Mouse (Mus musculus) hindbrain, postnatal 0 days (tissue): ENCODE data around the gene Txndc17. TPM values are rescaled to one million over a fixed set of nuclear protein-coding genes. Genes with fewer than 3 reads are reported as not detected.

Experiments
- ATAC-seq: fragments of 200-750 bp; cut with Nextera tagmentation; 2 replicates; pipeline ENCODE4 v1.8.0; 2017; ENCODE audit warnings: mild to moderate bottlenecking, moderate TSS enrichment, moderate library complexity
- DNase-seq: peaks from one replicate; pipeline ENCODE4 v3.0.0-alpha.2; 2015; ENCODE audit warnings: low spot score
- H3K27ac ChIP-seq: fragments of 300-500 bp; sonication (generic); 2 replicates; pipeline ENCODE4 v1.5.1; 2014; ENCODE audit warnings: mild to moderate bottlenecking
- H3K27me3 ChIP-seq: fragments of 300-500 bp; sonication (generic); 2 replicates; pipeline ENCODE4 v1.6.1; 2014; ENCODE audit warnings: low read length, mixed read lengths; ENCODE audit not compliant: insufficient read depth
- H3K36me3 ChIP-seq: fragments of 300-500 bp; sonication (generic); 2 replicates; pipeline ENCODE4 v1.6.1; 2014; ENCODE audit warnings: low read length, mixed read lengths; ENCODE audit not compliant: insufficient read depth
- H3K4me1 ChIP-seq: fragments of 300-500 bp; sonication (generic); 2 replicates; pipeline ENCODE4 v1.6.1; 2014; ENCODE audit warnings: antibody characterized with exemption, low read length, mixed read lengths; ENCODE audit not compliant: insufficient read depth
- H3K4me2 ChIP-seq: fragments of 300-500 bp; sonication (generic); 2 replicates; pipeline ENCODE4 v1.6.1; 2014; ENCODE audit warnings: low read depth, mild to moderate bottlenecking, low read length, moderate library complexity, mixed read lengths
- H3K4me3 ChIP-seq: fragments of 300-500 bp; sonication (generic); 2 replicates; pipeline ENCODE4 v1.5.1; 2014; ENCODE audit warnings: low read length
- H3K9ac ChIP-seq: fragments of 300-500 bp; sonication (generic); replicated peaks from 2 replicates; pipeline ENCODE4 v1.6.1; 2014; ENCODE audit warnings: mild to moderate bottlenecking, low read length, moderate library complexity, mixed read lengths
- H3K9me3 ChIP-seq: fragments of 300-500 bp; sonication (generic); 2 replicates; pipeline ENCODE4 v1.6.1; 2016; ENCODE audit warnings: low read length, mixed read lengths
- CTCF ChIP-seq: IDR thresholded peaks from 2 replicates; pipeline ENCODE4 v1.5.1; 2016; ENCODE audit warnings: antibody characterized with exemption, control low read depth, low read depth
- WGBS: fragments of 180-500 bp; shearing (Covaris S2); extraction: QIAGEN DNeasy Blood & Tissue Kit; methylation state at CpG from one replicate; pipeline ENCODE4 v1.1.7; 2014; 5-methylcytosine and 5-hydroxymethylcytosine counted together
- polyA plus RNA-seq: library from polyadenylated mRNA; unstranded; fragments of >200 nt; fragmentation: Nextera tagmentation; extraction: Ambion mirVana; gene quantifications from 2 replicates; pipeline ENCODE4 v1.2.1, GENCODE M21; 2015
- total RNA-seq: library from RNA; depleted of rRNA; stranded (reverse); fragments of >200 nt; gene quantifications from 2 replicates; pipeline ENCODE4 v1.2.3, GENCODE M21; 2014

The Txndc17 gene
- total and polyA plus RNA-seq, 2 experiments from 2014 or later: 46.6 to 161 TPM

- Histone ChIP-seq H3K9me3 (no peaks in the 10 kb centered on the region), H3K9ac (no peak overlapping the region), H3K4me2 (no peak overlapping the region), H3K27ac (no peak overlapping the region; the same call in 1 of the 2 replicates), H3K4me3 (no peak overlapping the region), H3K36me3 (peaks cover 10% of the 10 kb centered on the region), H3K4me1 (peaks cover 19% of the 10 kb centered on the region), H3K27me3 (no peaks in the 10 kb centered on the region)
- WGBS: 42% methylated on average over 1 of the region's 1 CpGs
- DNase-seq: no peak
- no peak for ATAC-seq
- TF ChIP-seq CTCF: no peak
Measured at GRCm38 (mm10) chr11:72203440-72203839, 3.9 kb upstream of the Txndc17 start.

GRCm38 (mm10) chr11:72205256-72205655 lies 2.1 kb upstream of the Txndc17 start:
- WGBS: 84% methylated on average over 6 of the region's 6 CpGs
- H3K4me2 ChIP-seq: peak overlapping the region; percentile 80
- no peak overlapping the region; the same call in 1 of the 2 replicates for H3K27ac ChIP-seq
- H3K4me1 ChIP-seq: peaks cover 19% of the 10 kb centered on the region
- DNase-seq (no peak), ATAC-seq (no peak)
- peaks cover 14% of the 10 kb centered on the region for H3K36me3 ChIP-seq
- TF ChIP-seq CTCF: no peak
- H3K4me3 ChIP-seq: peak overlapping the region; percentile 87
- no peaks in the 10 kb centered on the region for H3K27me3 ChIP-seq
- 0 out of 2 replicates have a peak overlapping the region, but pooled peaks have one; percentile 79 for H3K9ac ChIP-seq
- no peaks in the 10 kb centered on the region for H3K9me3 ChIP-seq

GRCm38 (mm10) chr11:72206341-72207203 lies 775 bp upstream of the Txndc17 start, which contains the start of gene Gm43951:
Gm43951 (minus strand) TSS chr11:72206840.
- WGBS: under 1% methylated on average over 43 of the region's 43 CpGs
- Histone ChIP-seq H3K9me3 (no peaks in the 10 kb centered on the region), H3K4me1 (peaks cover 19% of the 10 kb centered on the region), H3K27ac (peak within 1 kb of the TSS; percentile 84), H3K4me2 (peak within 1 kb of the TSS; percentile 80), H3K9ac (peak within 1 kb of the TSS; percentile 79), H3K36me3 (peaks cover 17% of the 10 kb centered on the region), H3K27me3 (no peaks in the 10 kb centered on the region), H3K4me3 (peak within 1 kb of the TSS; percentile 87)
- peak; percentile 58 for TF ChIP-seq CTCF
- DNase-seq (peak; percentile 49), ATAC-seq (peak; percentile 66)

GRCm38 (mm10) chr11:72207834-72208377 lies 559 bp downstream of the Txndc17 start:
- 18% methylated on average over 17 of the region's 17 CpGs for WGBS
- H3K27me3 ChIP-seq: no peaks in the 10 kb centered on the region
- H3K27ac ChIP-seq: no peak overlapping the region
- H3K4me1 ChIP-seq: peaks cover 19% of the 10 kb centered on the region
- DNase-seq: no peak
- peak overlapping the region; percentile 79 for H3K9ac ChIP-seq
- H3K36me3 ChIP-seq: peaks cover 22% of the 10 kb centered on the region
- ATAC-seq: no peak
- no peaks in the 10 kb centered on the region for H3K9me3 ChIP-seq
- peak overlapping the region; percentile 87 for H3K4me3 ChIP-seq
- peak overlapping the region; percentile 80 for H3K4me2 ChIP-seq
- no peak for TF ChIP-seq CTCF

GRCm38 (mm10) chr11:72214591-72215409 lies 7.5 kb downstream of the Txndc17 start:
- ATAC-seq (peak; percentile 97), DNase-seq (peak; percentile 98)
- H3K27ac ChIP-seq: peak overlapping the region; percentile 88
- no peaks in the 10 kb centered on the region for H3K9me3 ChIP-seq
- H3K36me3 ChIP-seq: peaks cover 22% of the 10 kb centered on the region
- 1% methylated on average over 51 of the region's 51 CpGs for WGBS
- peak overlapping the region; percentile 65 for H3K4me3 ChIP-seq
- H3K9ac ChIP-seq: peak overlapping the region; percentile 63
- no peaks in the 10 kb centered on the region for H3K27me3 ChIP-seq
- H3K4me1 ChIP-seq: no peaks in the 10 kb centered on the region; the same call in 1 of the 2 replicates
- no peak for TF ChIP-seq CTCF
- H3K4me2 ChIP-seq: peak overlapping the region; percentile 80

GRCm38 (mm10) chr11:72215410-72215797 lies 8.1 kb downstream of the Txndc17 start, which contains the start of gene Med31:
Med31 (minus strand) TSS chr11:72215592.
- H3K4me2 ChIP-seq: peak within 1 kb of the TSS; percentile 80
- peak within 1 kb of the TSS; percentile 63 for H3K9ac ChIP-seq
- no peak; the same call in 1 of the 2 replicates for TF ChIP-seq CTCF
- WGBS: under 1% methylated on average over 29 of the region's 29 CpGs
- no peaks in the 10 kb centered on the region; the same call in 1 of the 2 replicates for H3K4me1 ChIP-seq
- no peaks in the 10 kb centered on the region for H3K27me3 ChIP-seq
- no peaks in the 10 kb centered on the region for H3K9me3 ChIP-seq
- ATAC-seq: peak; percentile 89
- DNase-seq: peak; percentile 91
- peak within 1 kb of the TSS; percentile 88 for H3K27ac ChIP-seq
- H3K36me3 ChIP-seq: peaks cover 17% of the 10 kb centered on the region
- peak within 1 kb of the TSS; percentile 65 for H3K4me3 ChIP-seq
